Mouse (Mus musculus) forebrain, embryonic 12.5 days (tissue): ENCODE results near the gene Akt3. TPM values are rescaled to one million over a fixed set of nuclear protein-coding genes. Genes with fewer than 3 reads are reported as not detected.
A peak's percentile ranks its signal among the peaks of the same experiment; 100 is the strongest.

ENCODE experiments used
- ATAC-seq: fragments of 200-750 bp; cut with Nextera tagmentation; 2 replicates; pipeline ENCODE4 v1.8.0; 2017; ENCODE audit warnings: moderate TSS enrichment; ENCODE audit not compliant: low FRiP score
- H3K27ac ChIP-seq: fragments of 300-500 bp; sonication (generic); 2 replicates; pipeline ENCODE4 v1.5.1; 2016; ENCODE audit warnings: mild to moderate bottlenecking
- H3K27me3 ChIP-seq: fragments of 300-500 bp; sonication (generic); 2 replicates; pipeline ENCODE4 v1.6.1; 2016; ENCODE audit warnings: mild to moderate bottlenecking
- H3K36me3 ChIP-seq: fragments of 300-500 bp; sonication (generic); replicated peaks from 2 replicates; pipeline ENCODE4 v1.6.1; 2016; ENCODE audit warnings: mild to moderate bottlenecking
- H3K4me1 ChIP-seq: fragments of 300-500 bp; sonication (generic); 2 replicates; pipeline ENCODE4 v1.6.1; 2016
- H3K4me2 ChIP-seq: fragments of 300-500 bp; sonication (generic); 2 replicates; pipeline ENCODE4 v1.6.1; 2016; ENCODE audit warnings: mild to moderate bottlenecking, moderate library complexity
- H3K4me3 ChIP-seq: fragments of 300-500 bp; sonication (generic); replicated peaks from 2 replicates; pipeline ENCODE4 v1.5.1; 2016; ENCODE audit warnings: mild to moderate bottlenecking
- H3K9ac ChIP-seq: fragments of 300-500 bp; sonication (generic); 2 replicates; pipeline ENCODE4 v1.6.1; 2016; ENCODE audit warnings: mild to moderate bottlenecking
- H3K9me3 ChIP-seq: fragments of 300-500 bp; sonication (generic); 2 replicates; pipeline ENCODE4 v1.6.1; 2016
- WGBS: fragments of 180-500 bp; shearing (Covaris S2); methylation state at CpG from one replicate; pipeline ENCODE4 v1.1.7; 2016; 5-methylcytosine and 5-hydroxymethylcytosine counted together
- polyA plus RNA-seq: library from polyadenylated mRNA; unstranded; fragments of >200 nt; fragmentation: Nextera tagmentation; extraction: Ambion mirVana; gene quantifications from 2 replicates; pipeline ENCODE4 v1.2.1, GENCODE M21; 2016

Gene Akt3
- polyA plus RNA-seq, 1 experiment from 2014 or later, result 24.5 TPM

GRCm38 (mm10) chr1:177089515-177089914, 168.5 kb downstream of the Akt3 start:
- H3K4me1 ChIP-seq, result peaks cover 3% of the 10 kb centered on the region
- no peak overlapping the region for H3K27ac ChIP-seq
- H3K9me3 ChIP-seq, result 0 out of 2 replicates have a peak, but pooled peaks cover 3% of the 10 kb centered on the region
- 49% methylated on average over 3 of the region's 3 CpGs for WGBS
- 0 out of 2 replicates have a peak, but pooled peaks cover 7% of the 10 kb centered on the region for H3K36me3 ChIP-seq
- no peak overlapping the region for H3K4me2 ChIP-seq
- no peak overlapping the region for H3K9ac ChIP-seq
- no peak for ATAC-seq
- no peaks in the 10 kb centered on the region for H3K27me3 ChIP-seq
- H3K4me3 ChIP-seq, result no peak overlapping the region

- no peak for ATAC-seq
- no peak overlapping the region for H3K4me2 ChIP-seq
- H3K4me1 ChIP-seq, result peaks cover 3% of the 10 kb centered on the region
- H3K36me3 ChIP-seq, result 0 out of 2 replicates have a peak, but pooled peaks cover 7% of the 10 kb centered on the region
- H3K27ac ChIP-seq, result no peak overlapping the region
- H3K9ac ChIP-seq, result no peak overlapping the region
- H3K4me3 ChIP-seq, result no peak overlapping the region
- WGBS, result 87% methylated on average over 4 of the region's 4 CpGs
- H3K27me3 ChIP-seq, result no peaks in the 10 kb centered on the region
- 0 out of 2 replicates have a peak, but pooled peaks cover 3% of the 10 kb centered on the region for H3K9me3 ChIP-seq
Measured at GRCm38 (mm10) chr1:177089048-177089447, 169.0 kb downstream of the Akt3 start.

GRCm38 (mm10) chr1:177081957-177082645, 175.9 kb downstream of the Akt3 start:
- no peak overlapping the region for H3K4me2 ChIP-seq
- no peaks in the 10 kb centered on the region for H3K4me1 ChIP-seq
- H3K27me3 ChIP-seq, result no peaks in the 10 kb centered on the region
- H3K9ac ChIP-seq, result no peak overlapping the region
- H3K27ac ChIP-seq, result no peak overlapping the region
- ATAC-seq, result 0 out of 2 replicates have a peak, but pooled peaks have one; percentile 41
- no peak overlapping the region for H3K4me3 ChIP-seq
- 0 out of 2 replicates have a peak, but pooled peaks cover 3% of the 10 kb centered on the region for H3K9me3 ChIP-seq
- no peaks in the 10 kb centered on the region for H3K36me3 ChIP-seq
- whole genome bisulfite sequencing, result 86% methylated on average over 1 of the region's 1 CpGs

GRCm38 (mm10) chr1:177069161-177069560, 188.8 kb downstream of the Akt3 start:
- Histone ChIP-seq H3K4me1 (no peaks in the 10 kb centered on the region), H3K9ac (no peak overlapping the region), H3K27ac (no peak overlapping the region), H3K4me3 (no peak overlapping the region), H3K36me3 (0 out of 2 replicates have a peak, but pooled peaks cover 6% of the 10 kb centered on the region), H3K9me3 (no peaks in the 10 kb centered on the region), H3K4me2 (no peak overlapping the region), H3K27me3 (no peaks in the 10 kb centered on the region)
- WGBS, result 91% methylated on average over 2 of the region's 2 CpGs
- no peak for ATAC-seq

- Histone ChIP-seq H3K4me3 (no peak overlapping the region), H3K27me3 (no peaks in the 10 kb centered on the region), H3K4me2 (no peak overlapping the region), H3K36me3 (0 out of 2 replicates have a peak, but pooled peaks cover 6% of the 10 kb centered on the region), H3K9me3 (no peaks in the 10 kb centered on the region), H3K4me1 (no peaks in the 10 kb centered on the region), H3K27ac (no peak overlapping the region), H3K9ac (no peak overlapping the region)
- no peak for ATAC-seq
- 80% methylated on average over 8 of the region's 8 CpGs for WGBS
Measured at GRCm38 (mm10) chr1:177067123-177067646, 190.8 kb downstream of the Akt3 start.

DNA sequence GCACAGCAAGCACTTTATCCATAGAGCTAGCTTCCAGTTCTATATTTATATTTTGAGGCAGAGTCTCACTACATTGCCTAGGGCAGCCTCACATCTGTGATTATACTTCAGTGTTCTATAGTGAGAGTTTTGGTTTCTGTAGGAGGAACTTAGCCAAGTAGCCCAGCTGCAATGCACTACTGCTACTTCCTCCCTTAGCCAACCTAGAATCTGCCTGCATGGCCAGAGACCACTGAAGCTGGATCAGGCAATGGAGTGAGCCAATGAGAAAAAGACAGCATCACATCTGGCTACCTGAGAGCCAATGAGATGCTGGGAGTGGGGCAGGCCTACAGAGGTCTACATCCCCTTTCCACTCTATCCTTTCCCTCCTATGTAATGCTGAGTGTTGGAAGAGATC, 192.3 kb downstream of the Akt3 start:
- H3K4me1 ChIP-seq, result no peaks in the 10 kb centered on the region
- no peak overlapping the region for H3K4me2 ChIP-seq
- ATAC-seq, result no peak
- no peak overlapping the region for H3K4me3 ChIP-seq
- H3K27me3 ChIP-seq, result no peaks in the 10 kb centered on the region
- H3K27ac ChIP-seq, result no peak overlapping the region
- 0 out of 2 replicates have a peak, but pooled peaks cover 6% of the 10 kb centered on the region for H3K36me3 ChIP-seq
- H3K9ac ChIP-seq, result no peak overlapping the region
- no peaks in the 10 kb centered on the region for H3K9me3 ChIP-seq

DNA sequence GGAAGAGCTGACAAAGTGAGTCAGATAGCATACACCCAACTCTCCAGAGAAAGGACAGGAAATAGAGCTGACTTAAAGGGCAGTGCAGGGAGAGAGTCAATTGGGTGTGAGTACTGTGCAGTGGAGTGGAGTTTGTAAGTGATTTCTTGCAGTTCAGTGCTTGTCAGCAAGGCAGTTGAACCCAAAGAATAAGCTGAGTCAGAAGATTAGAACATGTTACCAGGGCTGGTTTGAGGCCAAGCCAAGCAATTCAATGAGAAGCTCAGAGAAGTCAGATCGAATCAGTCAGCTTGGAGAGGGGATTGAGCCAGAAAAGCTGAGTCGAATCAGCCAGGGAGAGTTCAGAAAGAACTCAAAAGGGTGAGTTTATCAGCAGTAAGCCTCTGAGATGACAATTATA, 196.2 kb downstream of the Akt3 start:
- ATAC-seq, result no peak

GRCm38 (mm10) chr1:177054891-177055290, 203.1 kb downstream of the Akt3 start:
- no peaks in the 10 kb centered on the region for H3K4me1 ChIP-seq
- no peaks in the 10 kb centered on the region for H3K9me3 ChIP-seq
- H3K27me3 ChIP-seq, result no peaks in the 10 kb centered on the region
- peaks cover 3% of the 10 kb centered on the region; the same call in 1 of the 2 replicates for H3K36me3 ChIP-seq
- H3K4me3 ChIP-seq, result no peak overlapping the region
- 67% methylated on average over 2 of the region's 2 CpGs for WGBS
- H3K4me2 ChIP-seq, result no peak overlapping the region
- no peak for ATAC-seq
- H3K27ac ChIP-seq, result no peak overlapping the region
- H3K9ac ChIP-seq, result no peak overlapping the region

More for the DNA sequence above, 196.2 kb downstream of the Akt3 start:
- H3K27ac ChIP-seq, result no peak overlapping the region
- no peak overlapping the region for H3K4me3 ChIP-seq
- no peaks in the 10 kb centered on the region for H3K4me1 ChIP-seq
- H3K9ac ChIP-seq, result no peak overlapping the region
- WGBS, result 89% methylated on average over 2 of the region's 2 CpGs
- no peaks in the 10 kb centered on the region for H3K27me3 ChIP-seq
- H3K36me3 ChIP-seq, result peaks cover 8% of the 10 kb centered on the region; the same call in 1 of the 2 replicates
- no peak overlapping the region for H3K4me2 ChIP-seq
- H3K9me3 ChIP-seq, result no peaks in the 10 kb centered on the region

GRCm38 (mm10) chr1:177051366-177051963, 206.5 kb downstream of the Akt3 start:
- Histone ChIP-seq H3K36me3 (no peaks in the 10 kb centered on the region), H3K27me3 (no peaks in the 10 kb centered on the region), H3K27ac (no peak overlapping the region), H3K9ac (no peak overlapping the region), H3K9me3 (no peaks in the 10 kb centered on the region), H3K4me2 (no peak overlapping the region), H3K4me3 (no peak overlapping the region), H3K4me1 (no peaks in the 10 kb centered on the region)
- no peak for ATAC-seq
- WGBS, result 78% methylated on average over 11 of the region's 11 CpGs

- no peaks in the 10 kb centered on the region for H3K36me3 ChIP-seq
- H3K9me3 ChIP-seq, result no peaks in the 10 kb centered on the region
- WGBS, result 100% methylated on average over 2 of the region's 2 CpGs
- H3K4me3 ChIP-seq, result no peak overlapping the region
- H3K27ac ChIP-seq, result no peak overlapping the region
- H3K27me3 ChIP-seq, result no peaks in the 10 kb centered on the region
- no peak overlapping the region for H3K4me2 ChIP-seq
- no peaks in the 10 kb centered on the region for H3K4me1 ChIP-seq
- no peak for ATAC-seq
- H3K9ac ChIP-seq, result no peak overlapping the region
Measured at GRCm38 (mm10) chr1:177048773-177049172, 209.2 kb downstream of the Akt3 start.

DNA sequence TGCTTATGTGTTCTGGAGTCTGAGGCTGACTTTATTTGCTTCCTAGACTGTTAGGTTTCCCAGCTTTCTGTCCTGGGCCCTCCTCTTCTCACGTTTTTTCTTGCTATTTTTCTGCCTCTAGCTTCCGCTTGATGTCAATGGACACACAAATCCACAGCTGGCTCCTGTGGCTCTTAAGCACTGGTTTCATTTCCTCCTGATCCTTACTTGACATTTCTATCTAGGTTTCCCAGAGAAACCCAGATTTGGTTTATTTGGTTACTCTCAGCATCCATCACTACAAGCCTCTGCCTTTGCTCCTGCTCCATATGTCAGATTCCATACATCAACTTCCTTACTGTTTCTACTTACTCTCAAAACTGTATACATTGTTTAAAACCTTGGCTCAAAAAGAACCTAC, 211.0 kb downstream of the Akt3 start:
- H3K27me3 ChIP-seq, result no peaks in the 10 kb centered on the region
- H3K27ac ChIP-seq, result no peak overlapping the region
- ATAC-seq, result no peak

DNA sequence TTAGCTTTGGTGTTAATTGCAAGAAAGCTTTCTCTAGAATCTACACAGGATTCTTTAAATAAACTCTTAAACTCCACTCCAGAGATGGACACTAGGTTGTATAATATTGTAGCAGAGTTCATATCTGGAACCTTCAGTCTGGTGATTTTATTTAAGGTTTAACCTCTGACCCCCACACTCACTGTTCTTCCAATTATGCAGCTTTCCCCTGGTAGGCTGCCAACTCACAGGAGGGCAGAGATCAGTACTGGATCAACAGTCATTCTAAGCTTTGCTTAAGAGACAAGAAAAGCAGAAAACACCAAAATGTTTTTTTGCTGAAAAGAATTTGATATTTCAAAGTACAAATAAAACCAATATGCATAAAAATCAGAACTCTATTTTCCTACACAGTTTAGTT, 212.1 kb downstream of the Akt3 start:
- Histone ChIP-seq H3K27ac (no peak overlapping the region), H3K9me3 (no peaks in the 10 kb centered on the region), H3K4me3 (no peak overlapping the region), H3K4me1 (no peaks in the 10 kb centered on the region), H3K27me3 (no peaks in the 10 kb centered on the region), H3K4me2 (no peak overlapping the region), H3K36me3 (no peaks in the 10 kb centered on the region), H3K9ac (no peak overlapping the region)
- no peak for ATAC-seq

More for the DNA sequence above, 211.0 kb downstream of the Akt3 start:
- WGBS, result 86% methylated on average over 2 of the region's 2 CpGs
- Histone ChIP-seq H3K4me2 (no peak overlapping the region), H3K4me1 (no peaks in the 10 kb centered on the region), H3K9ac (no peak overlapping the region), H3K9me3 (no peaks in the 10 kb centered on the region), H3K36me3 (no peaks in the 10 kb centered on the region), H3K4me3 (no peak overlapping the region)
